Mouse (Mus musculus) liver (tissue): Measurements from ENCODE around the gene Rpl18a.

ENCODE experiments used
- DNase-seq: peaks from one replicate; pipeline ENCODE4 v3.0.0-alpha.2; 2020; ENCODE audit warnings: mixed read lengths

Gene Rpl18a

DNA sequence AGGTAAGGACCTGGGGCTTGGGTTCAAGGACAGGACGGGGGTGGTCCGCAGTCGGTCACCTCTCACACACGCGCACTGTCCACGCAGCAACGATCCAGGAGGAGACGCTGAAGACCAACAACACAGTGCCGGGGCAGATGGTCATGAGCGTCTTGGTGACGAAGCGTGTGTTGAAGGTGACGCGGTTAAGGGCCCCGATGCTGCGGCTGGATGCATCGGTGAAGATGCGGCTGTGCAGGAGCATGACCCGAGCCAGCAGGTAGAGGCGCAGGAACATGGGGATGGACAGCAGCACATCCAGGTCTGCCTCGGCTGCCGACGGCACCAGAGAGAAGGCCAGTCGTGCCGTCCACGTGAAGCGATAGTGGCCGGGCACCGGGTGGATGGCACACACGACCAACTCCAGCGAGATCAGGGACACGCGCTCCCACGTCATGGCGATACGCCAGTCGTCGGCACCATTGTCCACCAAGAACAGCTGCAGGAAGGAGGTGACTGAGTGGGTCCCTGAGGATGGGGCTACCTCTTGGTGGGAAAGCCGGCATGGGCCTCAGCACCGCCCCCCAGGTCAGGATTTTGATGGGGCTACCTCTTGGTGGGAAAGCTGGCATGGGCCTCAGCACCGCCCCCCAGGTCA lies 44.5 kb downstream of the Rpl18a start:
- DNase-seq = peak; percentile 4

DNA sequence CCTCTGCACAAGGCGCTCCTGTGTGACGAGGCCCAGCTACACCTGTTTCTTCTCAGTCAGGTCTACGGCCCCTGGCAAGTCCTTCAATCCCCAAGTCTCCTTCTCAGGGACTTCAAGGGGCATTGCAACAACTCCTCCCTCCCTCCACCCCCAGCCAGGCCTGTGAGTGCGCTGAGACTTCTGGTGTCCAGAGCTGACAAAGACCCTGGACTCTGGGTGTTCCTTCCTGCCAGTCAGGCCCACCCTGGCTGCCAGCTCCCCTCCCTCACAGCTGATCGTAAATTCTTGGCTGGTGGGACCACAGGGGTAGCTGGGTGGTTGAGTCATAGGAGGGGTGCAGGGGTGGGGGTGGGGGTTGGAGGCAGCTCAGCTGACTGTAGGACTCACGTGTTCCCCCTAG lies 45.4 kb downstream of the Rpl18a start:
- DNase-seq = no peak

DNA sequence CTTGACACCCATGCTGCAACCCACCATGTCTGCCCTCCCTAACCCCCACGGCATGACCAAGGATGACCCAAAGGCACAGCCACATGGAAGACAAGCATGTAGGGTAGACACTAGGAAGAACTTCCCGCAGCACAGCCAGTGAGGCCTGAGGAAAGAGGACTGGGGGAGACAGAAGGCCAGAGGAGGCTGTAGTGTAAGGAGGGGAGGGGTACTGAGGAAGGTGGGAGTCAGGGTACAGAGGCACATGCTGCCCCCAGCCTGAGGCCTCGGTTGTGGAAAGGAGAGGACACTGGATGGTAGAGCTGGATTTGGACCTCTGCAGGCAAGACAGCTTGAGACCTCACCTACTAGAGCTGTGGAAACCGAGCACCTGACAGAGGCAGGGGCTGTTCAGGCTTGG lies 46.3 kb downstream of the Rpl18a start:
- DNase-seq = no peak

DNA sequence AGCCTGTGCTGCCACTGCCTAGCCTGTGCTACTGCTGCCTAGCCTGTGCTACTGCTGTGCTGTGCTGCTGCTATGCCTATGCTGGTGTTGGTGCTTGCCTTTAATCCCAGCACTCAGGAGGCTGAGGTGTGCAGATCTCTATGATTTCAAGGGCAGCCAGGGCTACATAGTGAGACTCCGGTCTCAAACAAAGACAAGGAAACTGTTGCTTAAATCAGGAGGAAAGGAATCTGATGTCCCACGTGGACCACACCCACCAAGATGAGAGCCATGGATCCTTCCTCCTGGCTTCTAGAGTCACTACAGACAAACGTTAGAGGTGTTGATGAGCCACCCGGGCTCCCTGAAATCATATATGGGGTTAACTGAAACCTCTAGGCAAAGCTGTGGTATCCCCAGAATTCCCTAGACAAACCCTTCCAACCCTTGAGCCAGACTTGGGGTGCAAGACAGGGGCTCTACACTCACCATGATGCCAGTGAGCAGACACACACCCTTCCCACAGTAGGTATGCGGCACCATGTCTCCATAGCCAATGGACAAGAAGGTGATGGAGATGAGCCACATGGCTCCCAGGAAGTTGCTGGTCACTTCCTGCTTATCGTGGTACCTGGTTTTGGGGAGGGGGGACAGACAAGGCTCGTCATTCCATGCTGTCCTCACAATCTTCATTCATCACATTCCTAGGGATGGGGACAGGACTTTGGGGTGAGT lies 46.9 kb downstream of the Rpl18a start:
- no peak for DNase-seq

DNA sequence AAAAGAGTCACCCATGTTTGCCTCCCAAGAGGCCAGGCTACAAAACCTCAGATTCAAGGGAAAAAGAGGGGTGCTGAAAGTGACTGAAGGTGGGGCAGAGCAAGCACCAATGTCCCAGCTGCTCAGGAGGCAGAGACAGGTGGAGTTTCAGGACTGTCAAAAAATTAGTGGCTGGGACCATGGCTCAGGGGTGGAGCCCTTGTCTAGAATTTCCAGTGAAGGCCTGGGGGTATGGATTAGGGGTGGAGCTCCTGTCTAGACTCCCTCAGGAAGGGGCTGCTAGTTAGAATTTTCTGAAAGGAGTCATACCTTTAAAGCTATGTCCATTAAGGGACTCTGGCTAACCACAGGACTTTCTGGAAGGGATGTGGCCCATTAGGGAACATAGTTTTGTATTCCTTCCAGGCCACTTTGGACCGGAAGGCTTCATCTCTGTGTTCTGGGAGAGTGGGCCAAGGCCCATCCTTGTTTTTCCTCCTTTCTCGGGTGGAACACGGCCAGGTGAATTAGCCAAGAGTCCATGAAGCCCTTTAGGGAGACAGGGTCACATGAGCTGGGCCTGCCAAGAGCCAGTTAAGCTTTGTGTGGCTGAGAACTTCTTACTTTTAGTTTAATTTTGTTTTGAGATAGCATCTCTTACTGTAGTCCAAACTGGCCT lies 47.8 kb downstream of the Rpl18a start:
- no peak for DNase-seq

DNA sequence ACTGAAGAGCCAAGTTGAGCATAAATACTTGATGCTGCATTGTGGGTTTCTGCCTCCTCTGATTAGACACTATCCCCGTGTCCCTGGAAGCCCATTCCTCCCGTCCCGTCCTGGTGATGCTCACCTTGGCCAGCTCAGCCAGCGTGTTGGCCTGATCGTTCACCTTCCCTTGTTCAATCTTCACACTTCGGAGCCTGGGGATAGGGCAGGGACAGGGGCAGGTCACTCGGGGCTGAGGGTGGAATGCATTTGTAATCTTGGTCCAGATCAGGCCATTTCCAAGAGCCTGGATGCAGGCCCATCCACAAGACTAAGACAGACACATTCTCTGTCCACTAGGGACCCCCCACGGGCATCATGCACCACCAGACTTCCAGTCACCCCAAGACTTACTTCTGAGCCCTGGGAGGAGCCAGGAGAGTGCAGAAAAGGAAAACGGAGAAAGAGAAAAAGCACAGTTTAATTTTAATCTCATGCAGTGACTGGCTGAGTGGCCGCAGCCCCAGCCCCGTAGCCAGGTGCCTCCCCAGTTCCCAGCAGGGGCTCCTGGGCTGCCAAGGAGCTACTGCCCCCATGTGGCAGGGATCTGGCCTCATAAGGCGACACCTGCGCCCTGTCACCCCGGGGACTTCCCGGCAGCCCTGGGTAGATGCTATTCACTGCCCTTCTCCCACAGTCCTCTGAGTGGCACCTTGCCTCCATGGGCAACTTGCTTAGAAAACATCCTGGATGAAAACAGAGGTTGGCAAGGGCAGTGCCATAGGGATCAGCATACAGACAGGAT lies 50.6 kb downstream of the Rpl18a start:
- DNase-seq = peak; percentile 64

DNA sequence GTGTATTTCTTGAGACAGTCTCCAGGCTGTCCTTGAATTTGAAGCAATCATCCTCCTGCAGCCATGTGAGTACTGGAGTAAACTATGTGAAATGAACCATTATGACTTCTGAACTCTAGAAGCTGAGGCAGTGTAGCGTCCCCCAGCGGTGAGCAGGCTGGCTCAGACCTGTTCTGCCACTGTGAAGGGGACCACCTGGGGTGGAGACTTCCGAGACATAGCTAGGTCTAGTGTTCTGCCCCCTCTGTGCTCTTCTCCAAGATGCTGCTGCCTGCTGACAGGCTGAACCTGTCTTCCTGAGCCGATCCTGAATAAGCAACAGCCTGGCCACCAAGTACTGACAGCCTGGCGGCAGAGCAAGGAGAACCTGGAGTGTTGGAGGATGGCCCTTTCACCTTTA lies 52.1 kb downstream of the Rpl18a start:
- no peak for DNase-seq
